Mouse (Mus musculus) midbrain, postnatal 0 days (tissue): ENCODE measurements around the gene Celf2. TPM values are rescaled to one million over a fixed set of nuclear protein-coding genes. Genes with fewer than 3 reads are reported as not detected.

Source experiments
- ATAC-seq: fragments of 200-750 bp; cut with Nextera tagmentation; 2 replicates; pipeline ENCODE4 v1.8.0; 2017; ENCODE audit warnings: moderate number of reproducible peaks, mild to moderate bottlenecking, moderate TSS enrichment, moderate library complexity; ENCODE audit not compliant: low FRiP score
- DNase-seq: peaks from one replicate; pipeline ENCODE4 v3.0.0-alpha.2; 2015; ENCODE audit warnings: low spot score
- H3K27ac ChIP-seq: fragments of 300-500 bp; sonication (generic); 2 replicates; pipeline ENCODE4 v1.5.1; 2014; ENCODE audit warnings: low read depth, mild to moderate bottlenecking, low read length, mixed read lengths
- H3K27me3 ChIP-seq: fragments of 300-500 bp; sonication (generic); 2 replicates; pipeline ENCODE4 v1.6.1; 2014; ENCODE audit warnings: low read length, control low read depth, mixed read lengths; ENCODE audit not compliant: insufficient read depth
- H3K36me3 ChIP-seq: fragments of 300-500 bp; sonication (generic); 2 replicates; pipeline ENCODE4 v1.6.1; 2014; ENCODE audit warnings: low read length, control low read depth, mixed read lengths; ENCODE audit not compliant: insufficient read depth
- H3K4me1 ChIP-seq: fragments of 300-500 bp; sonication (generic); 2 replicates; pipeline ENCODE4 v1.6.1; 2014; ENCODE audit warnings: mild to moderate bottlenecking, control low read depth, antibody characterized with exemption, low read length, mixed read lengths; ENCODE audit not compliant: insufficient read depth
- H3K4me2 ChIP-seq: fragments of 300-500 bp; sonication (generic); 2 replicates; pipeline ENCODE4 v1.6.1; 2014; ENCODE audit warnings: low read depth, mild to moderate bottlenecking, low read length, mixed read lengths; ENCODE audit not compliant: poor library complexity, severe bottlenecking
- H3K4me3 ChIP-seq: fragments of 300-500 bp; sonication (generic); 2 replicates; pipeline ENCODE4 v1.5.1; 2014; ENCODE audit warnings: low read depth, mild to moderate bottlenecking, low read length, moderate library complexity
- H3K9ac ChIP-seq: fragments of 300-500 bp; sonication (generic); replicated peaks from 2 replicates; pipeline ENCODE4 v1.6.1; 2014; ENCODE audit warnings: mild to moderate bottlenecking, low read length, moderate library complexity, mixed read lengths; ENCODE audit not compliant: poor library complexity, severe bottlenecking
- H3K9me3 ChIP-seq: fragments of 300-500 bp; sonication (generic); 2 replicates; pipeline ENCODE4 v1.6.1; 2016; ENCODE audit warnings: low read length, control low read depth
- CTCF ChIP-seq: IDR thresholded peaks from 2 replicates; pipeline ENCODE4 v1.5.1; 2016; ENCODE audit warnings: antibody characterized with exemption, mild to moderate bottlenecking
- WGBS: fragments of 180-500 bp; shearing (Covaris S2); extraction: QIAGEN DNeasy Blood & Tissue Kit; methylation state at CpG from one replicate; pipeline ENCODE4 v1.1.7; 2014; 5-methylcytosine and 5-hydroxymethylcytosine counted together
- polyA plus RNA-seq: library from polyadenylated mRNA; unstranded; fragments of >200 nt; fragmentation: Nextera tagmentation; extraction: Ambion mirVana; gene quantifications from 2 replicates; pipeline ENCODE4 v1.2.1, GENCODE M21; 2015
- total RNA-seq: library from RNA; depleted of rRNA; stranded (reverse); fragments of >200 nt; gene quantifications from 2 replicates; pipeline ENCODE4 v1.2.3, GENCODE M21; 2014

Gene Celf2
- total and polyA plus RNA-seq, 2 experiments from 2014 or later, result 112 to 135 TPM

- no peak overlapping the region for H3K4me3 ChIP-seq
- no peak overlapping the region for H3K9ac ChIP-seq
- no peak overlapping the region for H3K27ac ChIP-seq
- WGBS, result 88% methylated on average over 6 of the region's 6 CpGs
- no peaks in the 10 kb centered on the region; the same call in 1 of the 2 replicates for H3K4me1 ChIP-seq
- ATAC-seq (no peak), DNase-seq (no peak)
- no peaks in the 10 kb centered on the region for H3K27me3 ChIP-seq
- TF ChIP-seq CTCF, result no peak
- no peaks in the 10 kb centered on the region for H3K9me3 ChIP-seq
- no peak overlapping the region for H3K4me2 ChIP-seq
- H3K36me3 ChIP-seq, result no peaks in the 10 kb centered on the region
These were observed 855.6 kb downstream of the Celf2 start for GRCm38 (mm10) chr2:6653719-6654118.

- H3K9me3 ChIP-seq, result no peaks in the 10 kb centered on the region
- H3K27me3 ChIP-seq, result no peaks in the 10 kb centered on the region
- 70% methylated on average over 1 of the region's 1 CpGs for WGBS
- H3K4me1 ChIP-seq, result no peaks in the 10 kb centered on the region; the same call in 1 of the 2 replicates
- H3K9ac ChIP-seq, result no peak overlapping the region
- no peak overlapping the region for H3K27ac ChIP-seq
- no peak for ATAC-seq
- H3K36me3 ChIP-seq, result no peaks in the 10 kb centered on the region
- DNase-seq, result no peak
- no peak overlapping the region for H3K4me3 ChIP-seq
- H3K4me2 ChIP-seq, result no peak overlapping the region
- no peak for TF ChIP-seq CTCF
These were observed 857.7 kb downstream of the Celf2 start for GRCm38 (mm10) chr2:6651697-6652096.

- no peaks in the 10 kb centered on the region for H3K36me3 ChIP-seq
- no peak overlapping the region for H3K4me2 ChIP-seq
- H3K4me3 ChIP-seq, result no peak overlapping the region
- no peak for ATAC-seq
- H3K9ac ChIP-seq, result no peak overlapping the region
- no peaks in the 10 kb centered on the region; the same call in 1 of the 2 replicates for H3K4me1 ChIP-seq
- no peaks in the 10 kb centered on the region for H3K27me3 ChIP-seq
- 90% methylated on average over 6 of the region's 6 CpGs for WGBS
- DNase-seq, result no peak
- H3K27ac ChIP-seq, result no peak overlapping the region
- H3K9me3 ChIP-seq, result no peaks in the 10 kb centered on the region
- TF ChIP-seq CTCF, result no peak
These were observed 860.5 kb downstream of the Celf2 start for GRCm38 (mm10) chr2:6648877-6649276.

GRCm38 (mm10) chr2:6647028-6647427, 862.3 kb downstream of the Celf2 start:
- no peak overlapping the region for H3K9ac ChIP-seq
- H3K4me3 ChIP-seq, result no peak overlapping the region
- 94% methylated on average over 4 of the region's 4 CpGs for WGBS
- no peak for TF ChIP-seq CTCF
- H3K36me3 ChIP-seq, result no peaks in the 10 kb centered on the region
- ATAC-seq, result no peak
- H3K27me3 ChIP-seq, result no peaks in the 10 kb centered on the region
- no peaks in the 10 kb centered on the region for H3K9me3 ChIP-seq
- DNase-seq, result no peak
- no peaks in the 10 kb centered on the region; the same call in 1 of the 2 replicates for H3K4me1 ChIP-seq
- no peak overlapping the region for H3K27ac ChIP-seq
- H3K4me2 ChIP-seq, result no peak overlapping the region

GRCm38 (mm10) chr2:6646325-6646724, 863.0 kb downstream of the Celf2 start:
- H3K4me2 ChIP-seq, result no peak overlapping the region
- no peak for TF ChIP-seq CTCF
- H3K9me3 ChIP-seq, result no peaks in the 10 kb centered on the region
- no peak overlapping the region for H3K4me3 ChIP-seq
- WGBS, result 82% methylated on average over 3 of the region's 3 CpGs
- DNase-seq (no peak), ATAC-seq (no peak)
- no peaks in the 10 kb centered on the region for H3K27me3 ChIP-seq
- H3K9ac ChIP-seq, result no peak overlapping the region
- H3K27ac ChIP-seq, result no peak overlapping the region
- no peaks in the 10 kb centered on the region for H3K36me3 ChIP-seq
- H3K4me1 ChIP-seq, result no peaks in the 10 kb centered on the region; the same call in 1 of the 2 replicates

- Histone ChIP-seq H3K4me2 (no peak overlapping the region), H3K4me1 (no peaks in the 10 kb centered on the region), H3K4me3 (no peak overlapping the region), H3K9me3 (no peaks in the 10 kb centered on the region), H3K27ac (no peak overlapping the region), H3K9ac (no peak overlapping the region), H3K36me3 (no peaks in the 10 kb centered on the region), H3K27me3 (no peaks in the 10 kb centered on the region)
- ATAC-seq (no peak), DNase-seq (peak; percentile 17)
- TF ChIP-seq CTCF, result no peak
- WGBS, result 73% methylated on average over 3 of the region's 3 CpGs
These were observed 867.0 kb downstream of the Celf2 start for GRCm38 (mm10) chr2:6642222-6642850.
